Mouse (Mus musculus) embryonic facial prominence, embryonic 14.5 days (tissue): ENCODE data around the gene Mamdc2. TPM values are rescaled to one million over a fixed set of nuclear protein-coding genes. Genes with fewer than 3 reads are reported as not detected.

ENCODE experiments used
- ATAC-seq: fragments of 200-750 bp; cut with Nextera tagmentation; 2 replicates; pipeline ENCODE4 v1.8.0; 2017; ENCODE audit warnings: low read depth, moderate number of reproducible peaks, moderate TSS enrichment
- DNase-seq: peaks from one replicate; pipeline ENCODE4 v3.0.0-alpha.2; 2015; ENCODE audit warnings: low spot score
- H3K27ac ChIP-seq: fragments of 300-500 bp; sonication (generic); replicated peaks from 2 replicates; pipeline ENCODE4 v1.5.1; 2014; ENCODE audit warnings: low read depth, mild to moderate bottlenecking, low read length, moderate library complexity
- H3K27me3 ChIP-seq: fragments of 300-500 bp; sonication (generic); replicated peaks from 2 replicates; pipeline ENCODE4 v1.6.1; 2014; ENCODE audit warnings: low read length; ENCODE audit not compliant: control insufficient read depth, insufficient read depth
- H3K36me3 ChIP-seq: fragments of 300-500 bp; sonication (generic); 2 replicates; pipeline ENCODE4 v1.6.1; 2014; ENCODE audit warnings: low read length, mixed read lengths; ENCODE audit not compliant: control insufficient read depth, insufficient read depth
- H3K4me1 ChIP-seq: fragments of 300-500 bp; sonication (generic); 2 replicates; pipeline ENCODE4 v1.6.1; 2014; ENCODE audit warnings: antibody characterized with exemption, low read length; ENCODE audit not compliant: control insufficient read depth, insufficient read depth
- H3K4me2 ChIP-seq: fragments of 300-500 bp; sonication (generic); 2 replicates; pipeline ENCODE4 v1.6.1; 2014; ENCODE audit warnings: low read depth, mild to moderate bottlenecking, low read length, moderate library complexity, mixed read lengths
- H3K4me3 ChIP-seq: fragments of 300-500 bp; sonication (generic); 2 replicates; pipeline ENCODE4 v1.5.1; 2014; ENCODE audit warnings: low read depth, mild to moderate bottlenecking, low read length
- H3K9ac ChIP-seq: fragments of 300-500 bp; sonication (generic); 2 replicates; pipeline ENCODE4 v1.6.1; 2014; ENCODE audit warnings: low read depth, mild to moderate bottlenecking, low read length, moderate library complexity, mixed read lengths
- H3K9me3 ChIP-seq: fragments of 300-500 bp; sonication (generic); 2 replicates; pipeline ENCODE4 v1.6.1; 2016; ENCODE audit warnings: low read length; ENCODE audit not compliant: control insufficient read depth
- WGBS: fragments of 180-500 bp; shearing (Covaris S2); extraction: QIAGEN DNeasy Blood & Tissue Kit; methylation state at CpG from one replicate; pipeline ENCODE4 v1.1.7; 2014; 5-methylcytosine and 5-hydroxymethylcytosine counted together
- polyA plus RNA-seq: library from polyadenylated mRNA; unstranded; fragments of >200 nt; fragmentation: Nextera tagmentation; extraction: Ambion mirVana; gene quantifications from 2 replicates; pipeline ENCODE4 v1.2.1, GENCODE M21; 2014

The Mamdc2 gene
- polyA plus RNA-seq, 1 experiment from 2014 or later: 7.5 TPM

GRCm38 (mm10) chr19:23256771-23257170 lies 191.5 kb downstream of the Mamdc2 start:
- Histone ChIP-seq H3K27ac (no peak overlapping the region), H3K4me3 (no peak overlapping the region), H3K9me3 (no peaks in the 10 kb centered on the region), H3K9ac (no peak overlapping the region), H3K27me3 (no peaks in the 10 kb centered on the region), H3K4me2 (no peak overlapping the region), H3K4me1 (no peaks in the 10 kb centered on the region), H3K36me3 (peaks cover 74% of the 10 kb centered on the region)
- WGBS: 75% methylated on average over 9 of the region's 9 CpGs
- ATAC-seq (no peak), DNase-seq (no peak)

Other genes starting within 250 kb of the Mamdc2 start
- 31.2 and 33.5 TPM in 2 replicates for gene Smc5, start 174.5 kb downstream of the Mamdc2 start, polyA plus RNA-seq
- gene 1700028P14Rik, start 204.4 kb upstream of the Mamdc2 start, polyA plus RNA-seq: 1.4 and 2.8 TPM in 2 replicates
- 6.8 and 9.1 TPM in 2 replicates for gene Ptar1, start 239.0 kb upstream of the Mamdc2 start, polyA plus RNA-seq